Mouse (Mus musculus): ENCODE measurements around the gene Polg. TPM values are rescaled to one million over a fixed set of nuclear protein-coding genes. Genes with fewer than 3 reads are reported as not detected.

The Polg gene
- polyA plus RNA-seq, 1 experiment from 2014 or later, result 33.2 TPM

GRCm38 (mm10) chr7:79499596-79500570, 33.7 kb upstream of the Polg start:
- DNase-seq (ENCODE audit: low spot score), result no peak
- no peaks in the 10 kb centered on the region for H3K36me3 ChIP-seq
- no peaks in the 10 kb centered on the region for H3K9me3 ChIP-seq
- H3K4me3 ChIP-seq, result peak overlapping the region; percentile 36
- H3K4me1 ChIP-seq, result peaks cover 26% of the 10 kb centered on the region
- H3K27ac ChIP-seq, result no peak overlapping the region
- H3K27me3 ChIP-seq (ENCODE audit: insufficient read depth, poor library complexity, severe bottlenecking), result peaks cover 100% of the 10 kb centered on the region
- WGBS, result 1% methylated on average over 72 of the region's 72 CpGs

- H3K4me3 ChIP-seq, result no peak overlapping the region
- no peak overlapping the region for H3K27ac ChIP-seq
- H3K4me1 ChIP-seq, result peaks cover 20% of the 10 kb centered on the region
- no peaks in the 10 kb centered on the region for H3K36me3 ChIP-seq
- whole genome bisulfite sequencing, result 2% methylated on average over 35 of the region's 35 CpGs
- no peak for DNase-seq (ENCODE audit: low spot score)
- H3K27me3 ChIP-seq (ENCODE audit: insufficient read depth, poor library complexity, severe bottlenecking), result peaks cover 100% of the 10 kb centered on the region
- H3K9me3 ChIP-seq, result no peaks in the 10 kb centered on the region
Observed at GRCm38 (mm10) chr7:79498965-79499595, 32.9 kb upstream of the Polg start.

- 6% methylated on average over 6 of the region's 6 CpGs for WGBS
- no peak overlapping the region for H3K4me3 ChIP-seq
Observed at GRCm38 (mm10) chr7:79498356-79498755, 32.2 kb upstream of the Polg start.

GRCm38 (mm10) chr7:79497701-79498115, 31.5 kb upstream of the Polg start:
- Histone ChIP-seq H3K27me3 (ENCODE audit: insufficient read depth, poor library complexity, severe bottlenecking) (peaks cover 99% of the 10 kb centered on the region), H3K27ac (no peak overlapping the region), H3K4me1 (peaks cover 20% of the 10 kb centered on the region), H3K9me3 (no peaks in the 10 kb centered on the region), H3K36me3 (no peaks in the 10 kb centered on the region), H3K4me3 (no peak overlapping the region)
- under 1% methylated on average over 20 of the region's 20 CpGs for WGBS
- no peak for DNase-seq (ENCODE audit: low spot score)

More at GRCm38 (mm10) chr7:79498356-79498755, 32.2 kb upstream of the Polg start:
- H3K4me1 ChIP-seq, result peaks cover 20% of the 10 kb centered on the region
- H3K27ac ChIP-seq, result no peak overlapping the region
- H3K9me3 ChIP-seq, result no peaks in the 10 kb centered on the region
- H3K27me3 ChIP-seq (ENCODE audit: insufficient read depth, poor library complexity, severe bottlenecking), result peaks cover 99% of the 10 kb centered on the region
- DNase-seq (ENCODE audit: low spot score), result no peak
- H3K36me3 ChIP-seq, result no peaks in the 10 kb centered on the region

GRCm38 (mm10) chr7:79496816-79497328, 30.7 kb upstream of the Polg start:
- Histone ChIP-seq H3K4me1 (peaks cover 20% of the 10 kb centered on the region), H3K9me3 (no peaks in the 10 kb centered on the region), H3K36me3 (no peaks in the 10 kb centered on the region), H3K27ac (no peak overlapping the region), H3K27me3 (ENCODE audit: insufficient read depth, poor library complexity, severe bottlenecking) (peaks cover 92% of the 10 kb centered on the region), H3K4me3 (no peak overlapping the region)
- WGBS, result 8% methylated on average over 9 of the region's 9 CpGs
- no peak for DNase-seq (ENCODE audit: low spot score)

- WGBS, result 2% methylated on average over 37 of the region's 38 CpGs
- H3K27ac ChIP-seq, result no peak overlapping the region
- H3K4me1 ChIP-seq, result peaks cover 20% of the 10 kb centered on the region
Observed at GRCm38 (mm10) chr7:79495988-79496815, 30.0 kb upstream of the Polg start.

GRCm38 (mm10) chr7:79493915-79494314, 27.8 kb upstream of the Polg start:
- no peak overlapping the region for H3K4me3 ChIP-seq
- 10% methylated on average over 8 of the region's 8 CpGs for WGBS
- H3K9me3 ChIP-seq, result no peaks in the 10 kb centered on the region
- no peak for DNase-seq (ENCODE audit: low spot score)
- 0 out of 2 replicates have a peak, but pooled peaks cover 11% of the 10 kb centered on the region for H3K4me1 ChIP-seq
- no peak overlapping the region for H3K27ac ChIP-seq
- H3K36me3 ChIP-seq, result no peaks in the 10 kb centered on the region
- peaks cover 78% of the 10 kb centered on the region for H3K27me3 ChIP-seq (ENCODE audit: insufficient read depth, poor library complexity, severe bottlenecking)

More at GRCm38 (mm10) chr7:79495988-79496815, 30.0 kb upstream of the Polg start:
- peak overlapping the region; percentile 47 for H3K4me3 ChIP-seq
- H3K9me3 ChIP-seq, result no peaks in the 10 kb centered on the region
- peak; percentile 92 for DNase-seq (ENCODE audit: low spot score)
- H3K27me3 ChIP-seq (ENCODE audit: insufficient read depth, poor library complexity, severe bottlenecking), result peaks cover 85% of the 10 kb centered on the region
- H3K36me3 ChIP-seq, result no peaks in the 10 kb centered on the region

GRCm38 (mm10) chr7:79486528-79486927, 20.4 kb upstream of the Polg start:
- H3K4me3 ChIP-seq, result no peak overlapping the region
- H3K9me3 ChIP-seq, result no peaks in the 10 kb centered on the region
- no peak for DNase-seq (ENCODE audit: low spot score)
- peaks cover 41% of the 10 kb centered on the region for H3K27me3 ChIP-seq (ENCODE audit: insufficient read depth, poor library complexity, severe bottlenecking)
- no peak overlapping the region for H3K27ac ChIP-seq
- H3K36me3 ChIP-seq, result no peaks in the 10 kb centered on the region
- 0 out of 2 replicates have a peak, but pooled peaks cover 3% of the 10 kb centered on the region for H3K4me1 ChIP-seq
- WGBS, result 42% methylated on average over 10 of the region's 10 CpGs

- no peak overlapping the region for H3K4me3 ChIP-seq
- WGBS, result 70% methylated on average over 5 of the region's 5 CpGs
- no peaks in the 10 kb centered on the region for H3K27me3 ChIP-seq (ENCODE audit: insufficient read depth, poor library complexity, severe bottlenecking)
- DNase-seq (ENCODE audit: low spot score), result no peak
- H3K36me3 ChIP-seq, result no peaks in the 10 kb centered on the region
- no peaks in the 10 kb centered on the region for H3K9me3 ChIP-seq
- no peak overlapping the region for H3K27ac ChIP-seq
- H3K4me1 ChIP-seq, result 0 out of 2 replicates have a peak, but pooled peaks cover 6% of the 10 kb centered on the region
Observed at GRCm38 (mm10) chr7:79474831-79475399, 8.8 kb upstream of the Polg start.

- no peaks in the 10 kb centered on the region for H3K9me3 ChIP-seq
- H3K27me3 ChIP-seq (ENCODE audit: insufficient read depth, poor library complexity, severe bottlenecking), result no peaks in the 10 kb centered on the region
- whole genome bisulfite sequencing, result 82% methylated on average over 9 of the region's 9 CpGs
- H3K4me1 ChIP-seq, result peaks cover 14% of the 10 kb centered on the region
- no peak overlapping the region for H3K4me3 ChIP-seq
- no peak overlapping the region for H3K27ac ChIP-seq
- no peaks in the 10 kb centered on the region for H3K36me3 ChIP-seq
- no peak for DNase-seq (ENCODE audit: low spot score)
Observed at GRCm38 (mm10) chr7:79473496-79474194, 7.5 kb upstream of the Polg start.

- no peak for DNase-seq (ENCODE audit: low spot score)
- 55% methylated on average over 2 of the region's 2 CpGs for WGBS
- no peaks in the 10 kb centered on the region for H3K36me3 ChIP-seq
- no peaks in the 10 kb centered on the region for H3K9me3 ChIP-seq
- H3K4me1 ChIP-seq, result peaks cover 22% of the 10 kb centered on the region
- no peak overlapping the region for H3K4me3 ChIP-seq
- H3K27me3 ChIP-seq (ENCODE audit: insufficient read depth, poor library complexity, severe bottlenecking), result no peaks in the 10 kb centered on the region; the same call in 1 of the 2 replicates
- H3K27ac ChIP-seq, result no peak overlapping the region
Observed at GRCm38 (mm10) chr7:79472792-79473191, 6.6 kb upstream of the Polg start.

Measured in heart, embryonic 10.5 days (tissue).